Mouse (Mus musculus) left cerebral cortex, adult 9 months (tissue): ENCODE measurements at regions not wholly inside any gene's neighbourhood (a gene's known extent, or its start where the extent isn't known, plus 50 kb on each side); places are given as distances from the start of the nearest gene placed in this dataset.

ENCODE experiments used
- DNase-seq, 2 experiments: peaks; one replicate each; pipeline ENCODE4 v3.0.0; 2022; ENCODE audit warnings: low spot score in 2 of 2

GRCm38 (mm10) chr9:84295891-84296290, 370.9 kb downstream of the Bckdhb start:
- DNase-seq: no peak

- no peak for DNase-seq
Observed at GRCm38 (mm10) chr9:84296456-84296855, 371.5 kb downstream of the Bckdhb start.

GRCm38 (mm10) chr9:84304398-84304797, 379.5 kb downstream of the Bckdhb start:
- DNase-seq: no peak

- DNase-seq: no peak
Observed at GRCm38 (mm10) chr9:84318811-84319210, 393.9 kb downstream of the Bckdhb start.

- no peak for DNase-seq
Observed at GRCm38 (mm10) chr9:84319338-84319737, 394.4 kb downstream of the Bckdhb start.

- no peak for DNase-seq
Observed at GRCm38 (mm10) chr9:84323145-84323544, 398.2 kb downstream of the Bckdhb start.

GRCm38 (mm10) chr9:84331083-84331602, 406.2 kb downstream of the Bckdhb start:
- no peak for DNase-seq

GRCm38 (mm10) chr9:84343435-84344095, 418.6 kb downstream of the Bckdhb start:
- peak; percentile 50 to 91 for DNase-seq

- DNase-seq: no peak
Observed at GRCm38 (mm10) chr9:84350223-84350622, 425.3 kb downstream of the Bckdhb start.

- no peak for DNase-seq
Observed at GRCm38 (mm10) chr9:84354409-84354808, 429.5 kb downstream of the Bckdhb start.

GRCm38 (mm10) chr9:84356167-84356566, 431.2 kb downstream of the Bckdhb start:
- DNase-seq: no peak

GRCm38 (mm10) chr9:84359879-84360278, 434.9 kb downstream of the Bckdhb start:
- DNase-seq: no peak

- DNase-seq: no peak
Observed at GRCm38 (mm10) chr9:84360484-84360883, 435.5 kb downstream of the Bckdhb start.

GRCm38 (mm10) chr9:84363478-84363877, 438.5 kb downstream of the Bckdhb start:
- no peak for DNase-seq

GRCm38 (mm10) chr9:84369200-84369599, 444.3 kb downstream of the Bckdhb start:
- no peak for DNase-seq

GRCm38 (mm10) chr9:84370260-84370659, 445.3 kb downstream of the Bckdhb start:
- no peak for DNase-seq

- DNase-seq: no peak
Observed at GRCm38 (mm10) chr9:84375746-84376145, 450.8 kb downstream of the Bckdhb start.

- no peak for DNase-seq
Observed at GRCm38 (mm10) chr9:84376621-84377020, 451.7 kb downstream of the Bckdhb start.

- no peak for DNase-seq
Observed at GRCm38 (mm10) chr9:84381942-84382341, 457.0 kb downstream of the Bckdhb start.

- DNase-seq: no peak
Observed at GRCm38 (mm10) chr9:84389831-84390230, 464.9 kb downstream of the Bckdhb start.

GRCm38 (mm10) chr9:84394536-84395314, 469.8 kb downstream of the Bckdhb start:
- DNase-seq: no peak

- no peak for DNase-seq
Observed at GRCm38 (mm10) chr9:84399481-84399880, 474.5 kb downstream of the Bckdhb start.
